Mouse (Mus musculus) retina, adult 2 months (tissue): ENCODE results near the gene Glt8d2.
A peak's percentile ranks its signal among the peaks of the same experiment; 100 is the strongest.

Experiments used
- DNase-seq: peaks from one replicate; pipeline ENCODE4 v3.0.0-alpha.2; 2012; ENCODE audit warnings: low read depth, low spot score

Gene Glt8d2

GRCm38 (mm10) chr10:82690494-82690893 lies at the start of gene Glt8d2:
TSS of gene Glt8d2 (minus strand) at chr10:82690650.
- DNase-seq, result no peak

- no peak for DNase-seq
Measured at GRCm38 (mm10) chr10:82699296-82699941, 9.0 kb upstream of the Glt8d2 start.

GRCm38 (mm10) chr10:82698712-82699261 lies 8.3 kb upstream of the Glt8d2 start:
- DNase-seq, result peak; percentile 71

DNA sequence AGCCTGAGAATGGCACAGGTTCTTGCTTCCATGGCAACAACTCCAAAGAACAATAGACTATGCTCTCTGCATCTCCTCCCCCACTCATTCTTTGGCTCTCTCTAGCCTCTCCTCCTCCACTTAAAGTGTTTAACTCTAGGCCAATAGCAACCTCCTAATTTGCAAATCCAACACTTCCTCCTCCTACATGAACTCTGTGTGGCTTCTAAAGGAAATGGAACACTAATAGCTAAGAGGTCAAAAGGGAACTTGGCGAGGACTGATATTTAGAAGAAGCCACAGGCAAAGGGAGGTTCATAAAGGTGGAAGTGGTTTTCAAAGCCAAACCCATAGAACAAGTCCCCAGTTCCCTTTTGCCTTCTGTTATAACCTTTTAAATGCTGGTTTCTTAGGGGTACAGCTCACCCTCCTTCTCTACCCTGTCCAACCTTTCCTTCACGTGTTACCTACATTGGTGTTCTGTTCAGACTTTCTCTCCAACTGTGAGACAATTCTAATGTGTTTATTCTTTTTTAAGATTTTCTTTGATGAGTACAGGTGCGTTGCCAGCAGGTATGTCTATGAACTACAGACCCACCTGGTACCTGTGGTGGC lies 7.0 kb upstream of the Glt8d2 start:
- DNase-seq, result no peak

- no peak for DNase-seq
Measured at GRCm38 (mm10) chr10:82696453-82697079, 6.1 kb upstream of the Glt8d2 start.

GRCm38 (mm10) chr10:82695956-82696355 lies 5.5 kb upstream of the Glt8d2 start, which contains the start of gene Hcfc2:
TSS of gene Hcfc2 (plus strand) at chr10:82696160.
- DNase-seq, result no peak

DNA sequence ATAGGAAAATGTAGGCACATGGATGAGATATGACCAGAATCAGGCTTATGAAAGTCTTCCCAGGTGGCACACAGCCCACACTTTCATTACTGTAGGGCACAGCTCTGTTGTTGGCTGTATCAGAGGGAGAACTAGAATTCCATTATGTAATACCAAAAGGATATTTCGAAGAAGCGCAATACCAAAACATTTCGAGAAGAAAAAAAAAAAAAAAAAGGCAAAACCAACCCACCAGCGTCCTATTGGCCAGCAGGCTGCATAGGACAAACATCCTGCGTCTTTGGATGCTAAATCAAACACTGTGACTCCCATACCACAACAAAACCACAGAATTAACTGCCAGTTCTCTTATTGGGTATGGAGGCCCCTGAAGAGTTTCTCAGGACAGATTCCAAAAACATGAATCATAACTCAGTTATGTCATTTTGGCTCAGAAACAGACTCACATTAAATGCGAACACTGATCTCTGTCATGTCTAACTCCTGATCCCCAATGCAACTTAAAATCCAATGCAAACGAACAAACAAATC lies 704 bp downstream of the Glt8d2 start:
- no peak for DNase-seq

- no peak for DNase-seq
Measured at GRCm38 (mm10) chr10:82685440-82685839, 5.0 kb downstream of the Glt8d2 start.

DNA sequence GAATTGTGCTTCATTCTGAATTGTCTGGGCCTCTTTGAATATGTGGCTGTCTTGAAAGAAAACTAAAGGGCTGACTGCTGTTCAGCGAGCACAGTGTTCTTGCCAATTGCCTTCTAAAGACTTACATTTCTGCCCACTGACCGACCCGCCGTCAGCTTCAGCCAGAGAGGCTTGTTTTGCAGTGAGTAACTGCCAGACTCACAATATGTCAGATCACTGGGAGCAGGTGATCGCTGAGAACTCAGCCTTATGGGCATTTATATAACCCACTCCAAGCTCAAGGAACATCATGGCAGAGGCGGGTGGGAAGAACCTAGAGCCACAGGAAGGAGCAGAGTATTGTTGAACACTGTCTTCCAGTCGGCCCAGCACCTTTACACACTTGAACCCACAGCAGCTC lies 8.8 kb downstream of the Glt8d2 start:
- DNase-seq, result no peak

GRCm38 (mm10) chr10:82680769-82681168 lies 9.7 kb downstream of the Glt8d2 start:
- DNase-seq, result no peak

- no peak for DNase-seq
Measured at GRCm38 (mm10) chr10:82676949-82677348, 13.5 kb downstream of the Glt8d2 start.

DNA sequence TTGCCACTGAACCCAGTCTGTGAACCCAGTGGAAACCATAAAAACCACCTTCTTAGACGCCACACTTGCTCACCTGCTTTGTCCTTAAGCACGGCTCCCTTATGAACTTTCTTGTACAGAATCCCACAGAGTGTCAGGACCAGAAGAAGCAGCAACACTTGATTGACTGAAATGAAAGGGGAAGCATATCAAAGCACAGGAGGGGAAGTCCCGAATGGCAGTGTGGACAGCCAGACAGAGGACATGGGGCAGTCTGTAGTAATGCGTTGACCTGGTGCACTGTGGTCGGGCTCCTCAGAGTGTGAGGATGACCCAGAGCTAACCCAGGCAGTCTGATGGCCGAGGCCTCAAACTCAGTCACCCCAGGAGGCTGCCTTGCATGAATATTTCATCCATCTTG lies 20.2 kb downstream of the Glt8d2 start:
- DNase-seq, result no peak

DNA sequence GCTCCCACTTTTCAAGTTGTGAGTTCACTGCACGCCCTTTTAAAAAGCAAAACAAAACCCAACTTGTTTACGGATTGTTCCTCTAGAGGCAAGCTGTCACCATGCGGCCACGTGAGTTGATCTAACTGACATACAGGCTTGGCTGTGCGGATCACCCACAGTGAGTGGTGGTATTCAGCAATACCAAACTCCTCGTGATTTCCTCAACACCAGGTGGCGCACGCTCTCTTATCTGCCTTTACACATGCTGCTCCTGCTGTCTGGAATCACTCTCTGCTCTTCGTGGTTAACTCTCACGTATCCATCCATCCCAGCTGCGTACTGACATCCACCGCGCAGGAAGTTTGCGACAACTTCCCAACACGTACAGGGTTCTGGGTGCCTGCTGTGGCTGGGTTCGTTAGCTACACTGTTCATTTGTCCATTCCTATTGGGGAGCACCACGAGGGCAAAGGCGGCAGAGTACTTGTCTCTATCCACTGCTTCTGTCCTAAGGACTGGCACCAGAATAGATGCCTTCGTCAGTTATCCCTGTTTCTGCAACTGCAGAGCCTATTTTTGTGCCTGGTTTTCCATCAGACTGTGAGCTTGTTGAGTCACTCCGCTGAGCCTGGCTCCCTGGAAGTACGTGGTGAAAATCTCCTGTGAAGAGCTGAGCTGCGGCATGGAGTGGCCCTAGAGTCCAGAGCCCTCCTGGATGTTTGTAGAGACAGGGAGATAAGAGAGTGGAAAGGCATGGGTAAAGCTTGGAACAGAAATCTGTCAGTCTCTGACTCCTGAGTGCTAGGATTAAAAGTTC lies 23.8 kb downstream of the Glt8d2 start:
- DNase-seq, result peak; percentile 45

DNA sequence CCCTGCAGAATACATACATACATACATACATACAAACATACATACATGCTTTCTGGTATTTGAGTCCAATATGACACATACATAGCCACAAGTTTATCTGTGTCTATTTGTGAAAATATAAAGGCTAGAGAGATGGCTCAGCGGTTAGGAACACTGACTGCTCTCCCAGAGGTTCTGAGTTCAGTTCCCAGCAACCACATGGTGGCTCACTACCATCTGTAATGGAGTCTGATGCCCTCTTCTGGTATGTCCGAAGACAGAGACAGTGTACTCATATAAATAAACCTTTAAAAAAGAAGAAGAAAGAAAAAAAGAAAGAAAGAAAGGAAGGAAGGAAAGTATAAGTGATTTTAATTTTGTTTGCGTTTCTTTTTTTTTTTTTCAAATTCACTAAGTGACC lies 24.5 kb downstream of the Glt8d2 start:
- no peak for DNase-seq

DNA sequence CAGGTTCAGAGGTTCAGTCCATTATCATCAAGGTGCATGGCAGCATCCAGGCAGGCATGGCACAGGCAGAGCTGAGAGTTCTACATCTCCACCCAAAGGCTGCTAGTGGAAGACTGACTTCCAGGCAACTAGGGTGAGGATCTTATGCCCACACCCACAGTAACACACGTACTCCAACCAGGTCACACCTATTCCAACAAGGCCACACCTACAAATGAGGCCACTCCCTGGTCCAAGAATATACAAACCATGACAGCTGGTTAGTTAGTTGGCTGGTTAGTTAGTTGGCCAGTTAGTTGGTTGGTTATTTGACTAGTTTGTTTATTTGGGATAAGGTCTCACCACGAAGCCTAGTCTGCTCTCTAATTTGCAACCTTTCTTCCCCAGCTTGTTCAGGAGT lies 27.2 kb downstream of the Glt8d2 start:
- DNase-seq, result no peak

DNA sequence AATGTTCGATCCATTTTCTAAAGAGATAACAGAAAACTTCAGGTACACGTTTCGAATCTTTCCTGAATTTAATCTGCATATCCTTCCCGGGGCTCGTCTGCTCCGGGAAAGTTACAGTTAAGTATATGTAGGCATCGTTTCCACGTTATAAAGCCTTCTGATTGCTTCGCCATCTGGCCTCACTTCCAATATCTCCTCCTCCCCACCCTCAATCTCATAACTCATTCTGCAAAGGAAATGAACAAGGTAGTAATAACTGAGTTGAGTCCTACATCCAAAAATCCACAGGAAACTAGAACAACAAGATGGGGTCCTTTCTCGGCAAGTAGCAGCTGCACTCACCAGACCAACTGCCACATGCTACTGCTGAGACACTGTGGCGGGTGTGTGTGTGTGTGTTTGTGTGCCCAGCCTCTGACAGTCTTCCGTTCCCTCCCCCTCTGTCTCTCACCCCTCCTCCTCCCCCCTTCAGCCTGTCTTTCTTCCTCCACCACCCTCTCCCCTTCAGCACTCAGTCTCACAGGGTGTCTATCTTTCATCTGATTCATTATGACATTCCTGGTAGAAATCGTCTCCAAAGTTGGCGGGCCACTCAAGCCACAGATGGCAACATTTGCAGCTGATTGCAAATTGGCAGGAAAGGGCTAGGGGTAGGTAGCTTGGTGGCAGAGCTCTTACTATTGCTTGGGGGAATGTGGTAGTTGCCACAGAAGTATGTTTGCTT lies 28.0 kb downstream of the Glt8d2 start:
- no peak for DNase-seq

GRCm38 (mm10) chr10:82661820-82662219 lies 28.6 kb downstream of the Glt8d2 start:
- DNase-seq, result no peak

DNA sequence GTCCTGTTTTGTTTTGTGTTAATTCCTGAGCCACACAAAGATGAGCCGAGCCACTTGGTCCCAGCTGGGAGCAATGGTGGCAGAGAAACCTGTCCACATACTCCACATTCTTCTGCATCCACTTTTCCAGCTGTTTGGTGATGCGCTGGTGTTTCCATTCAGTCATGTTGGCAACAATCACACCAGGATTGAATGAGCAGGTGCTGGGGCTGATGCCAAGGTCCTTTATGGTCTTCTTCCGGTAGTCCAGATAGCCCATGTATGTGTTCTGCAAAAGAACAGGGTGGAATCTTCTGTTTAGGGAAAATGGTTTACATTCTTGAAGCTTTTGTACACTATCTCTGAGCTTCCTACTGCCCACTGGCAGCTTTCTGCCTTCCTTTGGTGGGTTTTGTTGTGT lies 35.9 kb downstream of the Glt8d2 start:
- no peak for DNase-seq

- no peak for DNase-seq
Measured at GRCm38 (mm10) chr10:82652625-82653024, 37.8 kb downstream of the Glt8d2 start.

- DNase-seq, result no peak
Measured at GRCm38 (mm10) chr10:82651221-82651620, 39.2 kb downstream of the Glt8d2 start.

- DNase-seq, result no peak
Measured at GRCm38 (mm10) chr10:82647205-82647811, 43.1 kb downstream of the Glt8d2 start.
